Mouse (Mus musculus) thymus, postnatal 14 days (tissue): Measurements from ENCODE around the gene Acot12.
A peak's percentile ranks its signal among the peaks of the same experiment; 100 is the strongest.

Source experiments
- DNase-seq: peaks from one replicate; pipeline ENCODE4 v3.0.0; 2021

Gene Acot12

DNA sequence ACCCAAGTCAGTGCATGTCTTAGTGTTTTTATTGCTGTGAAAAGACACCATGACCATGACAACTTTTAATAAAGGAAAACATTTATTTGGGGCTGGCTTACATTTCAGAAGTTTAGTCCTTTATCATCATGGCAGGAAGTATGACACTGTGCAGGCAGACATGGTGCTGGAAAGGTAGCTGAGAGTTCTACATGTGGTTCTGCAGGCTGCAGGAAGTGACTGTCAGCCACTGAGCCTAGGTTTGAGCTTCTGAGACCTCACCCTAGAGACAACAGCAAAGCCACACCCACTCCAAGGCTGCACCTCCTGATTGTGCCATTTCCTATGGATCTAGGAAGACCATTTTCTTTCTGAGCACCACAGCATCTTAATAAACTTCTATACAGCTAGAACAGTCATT lies 86.6 kb downstream of the Acot12 start:
- peak; percentile 9 for DNase-seq
